Mouse (Mus musculus): Measurements from ENCODE around the gene Prkci.

GRCm38 (mm10) chr3:31049087-31049486 is 53.5 kb downstream of the Prkci start:
- TF ChIP-seq CTCF (IDR thresholded peaks at IDR 0.05; ENCODE audit: insufficient read depth, low read depth, low read length) (no peak), POLR2A (IDR thresholded peaks at IDR 0.05; ENCODE audit: insufficient read depth, low read depth, low read length) (no peak)

Measured in olfactory bulb, adult 2 months (tissue).